Mouse (Mus musculus) cerebellum, adult (tissue): ENCODE data around the gene Prn.

Experiments used
- ATAC-seq: cut with Nextera tagmentation; 2 replicates; pipeline ENCODE4 v1.9.2; 2017; ENCODE audit warnings: mild to moderate bottlenecking, moderate library complexity, mixed read lengths; ENCODE audit not compliant: insufficient number of reproducible peaks, low FRiP score, low TSS enrichment

The Prn gene

DNA sequence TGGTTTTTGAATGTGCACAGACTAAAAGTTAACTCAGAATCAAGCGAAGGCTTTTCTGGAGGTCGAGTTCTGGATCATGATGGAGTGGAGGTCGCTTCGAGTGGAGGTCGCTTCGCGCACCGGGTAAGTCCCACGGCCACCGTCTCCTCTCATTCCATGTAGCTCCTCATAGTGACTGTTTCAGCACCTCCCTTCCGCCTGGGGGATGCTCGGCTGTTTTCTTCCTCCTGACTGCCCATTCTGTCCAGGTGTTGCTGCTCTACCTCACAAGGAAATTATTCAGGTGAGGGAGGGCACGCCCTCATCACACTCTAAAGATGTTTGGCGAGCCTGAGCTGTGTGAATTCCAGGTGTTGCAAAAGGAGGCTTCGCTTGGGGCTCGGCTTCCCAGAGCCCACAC lies 36.6 kb downstream of the Prn start:
- no peak for ATAC-seq

DNA sequence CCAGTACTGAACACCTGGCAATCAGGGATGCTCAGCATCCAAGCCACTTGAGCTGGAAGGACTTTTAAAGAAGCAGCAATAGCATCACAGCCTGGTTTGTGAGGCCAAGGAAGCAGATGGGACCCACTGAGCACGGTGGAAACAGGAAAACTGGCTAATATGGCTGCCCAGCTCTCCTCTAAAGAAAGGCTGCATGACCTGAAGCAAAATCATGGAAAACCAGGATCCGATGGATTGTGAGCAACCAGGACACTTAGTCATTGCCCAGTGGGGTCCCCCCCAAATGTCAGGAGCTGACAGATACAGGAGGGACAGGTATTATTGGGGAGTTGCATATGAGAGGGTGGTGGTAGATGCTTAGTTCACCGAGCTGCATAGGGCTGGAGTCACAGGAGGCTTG lies 38.4 kb downstream of the Prn start:
- ATAC-seq: no peak

DNA sequence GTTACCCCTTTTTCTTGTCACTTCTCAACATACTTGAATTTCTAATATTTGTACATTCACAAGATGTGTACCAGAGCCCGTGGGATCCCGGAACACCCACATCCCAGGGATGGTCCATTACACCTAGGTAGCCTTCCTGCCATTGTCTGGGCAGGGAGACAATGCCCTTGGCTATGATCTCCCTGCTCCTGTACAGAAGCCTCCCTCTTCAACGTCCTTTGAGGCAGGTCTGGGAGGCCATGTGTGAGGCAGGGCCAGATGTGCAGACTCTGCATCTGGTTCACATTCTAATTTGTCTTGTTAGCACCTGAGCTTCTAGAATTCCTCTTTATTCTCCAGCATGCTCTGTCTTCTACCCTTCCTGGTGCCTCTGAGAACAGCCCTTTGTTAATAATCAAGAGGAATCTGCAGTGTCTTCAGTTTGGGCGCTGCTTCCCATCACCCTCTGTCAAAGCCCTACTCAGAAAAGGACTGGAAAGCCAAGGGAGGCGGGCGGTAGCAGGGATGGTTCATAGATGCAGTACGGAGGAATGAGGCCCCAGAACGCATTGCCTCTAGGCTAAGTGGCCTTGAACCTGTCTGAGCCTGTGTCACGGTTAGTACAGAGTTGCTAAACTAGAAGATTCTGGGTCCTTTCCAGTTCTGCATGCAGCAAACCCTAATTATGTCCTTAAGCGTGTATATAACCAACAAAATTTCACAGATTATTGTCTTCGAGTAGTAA lies 39.3 kb downstream of the Prn start:
- no peak for ATAC-seq

DNA sequence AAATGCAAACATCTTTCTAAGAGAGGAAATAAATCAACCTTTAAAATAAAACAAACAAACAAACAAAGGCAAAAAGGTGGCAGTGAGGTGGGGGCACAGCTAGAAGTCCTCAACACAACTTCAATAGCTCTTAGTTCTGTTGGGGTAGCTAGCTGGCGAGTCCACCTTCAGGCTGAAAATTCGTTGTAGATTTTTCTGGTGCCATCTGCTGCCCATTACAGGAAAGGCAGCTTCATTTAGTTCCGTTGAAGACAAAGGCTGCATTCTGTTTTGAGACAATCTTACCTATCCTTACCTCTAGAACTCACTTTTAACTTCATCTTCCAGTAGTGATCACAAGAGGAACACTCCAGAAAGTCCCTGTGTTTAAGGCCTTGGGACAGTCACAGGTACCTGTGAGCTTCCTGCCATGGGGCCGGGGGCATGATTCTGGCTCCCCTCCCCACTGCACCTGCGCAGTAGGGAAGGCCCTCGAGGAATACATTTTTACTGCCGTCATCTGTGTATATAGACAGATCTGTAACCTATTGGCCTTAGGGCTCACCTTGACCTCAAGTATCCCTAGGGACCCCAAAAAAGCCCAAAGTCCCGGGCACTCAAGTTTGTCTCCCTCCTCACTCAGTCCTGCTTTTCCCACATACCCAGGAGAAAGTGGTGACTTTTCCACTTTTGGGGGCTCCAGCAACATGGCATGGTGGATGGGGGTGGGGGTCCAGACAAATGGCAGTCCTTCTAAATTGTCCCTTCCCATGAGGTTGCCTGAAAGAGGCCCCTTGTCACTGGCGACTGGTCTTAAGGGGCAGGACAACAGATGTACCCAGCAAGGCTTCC lies 40.2 kb downstream of the Prn start:
- no peak for ATAC-seq

DNA sequence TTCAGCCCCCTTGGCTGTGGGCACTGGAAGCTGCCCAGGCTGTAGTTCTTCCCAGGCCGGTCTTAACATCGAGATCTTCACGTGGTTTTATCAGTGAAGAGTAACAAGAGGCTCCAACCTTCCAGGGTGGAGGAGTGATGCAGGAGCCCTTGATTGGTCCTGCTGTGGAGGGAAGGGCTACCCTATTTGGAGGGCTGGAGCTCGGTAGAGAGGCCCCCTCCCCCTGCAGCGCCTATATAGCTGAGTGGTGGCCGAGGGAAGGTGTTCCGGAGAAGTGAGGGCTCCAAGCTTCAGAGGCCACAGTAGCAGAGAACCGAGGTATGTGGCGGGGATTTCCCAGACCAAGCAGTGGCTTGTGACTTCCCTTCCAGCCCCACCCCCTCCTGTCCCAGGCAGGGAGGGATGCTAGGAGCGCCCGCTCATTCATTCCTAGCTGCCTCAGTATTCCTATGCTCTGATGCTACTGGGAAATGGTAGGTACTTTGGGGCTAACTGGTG lies 40.9 kb downstream of the Prn start, which contains the start of gene Prnd:
Prnd (plus strand) TSS at position 264 of the 498 bp plus-strand sequence.
- no peak for ATAC-seq

DNA sequence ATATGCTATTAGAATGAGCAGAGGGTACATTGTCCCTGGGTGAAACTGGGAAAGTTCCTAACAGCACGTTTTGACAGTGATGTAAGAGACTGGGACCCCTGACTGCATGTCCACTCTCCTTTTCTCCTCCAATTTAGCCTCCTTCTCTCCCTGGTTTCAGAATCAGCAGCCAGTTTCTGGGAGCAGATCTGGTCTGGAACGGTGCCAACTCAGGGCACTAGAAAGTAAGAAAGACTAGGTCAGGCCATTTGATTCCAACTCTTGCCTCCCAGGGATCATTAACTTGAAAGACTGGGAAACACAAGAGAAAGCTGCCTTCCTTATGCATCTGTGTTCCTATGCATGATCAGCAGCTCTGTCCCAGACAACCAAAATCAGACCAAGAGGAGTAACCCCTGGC lies 42.7 kb downstream of the Prn start:
- 0 out of 2 replicates have a peak, but pooled peaks have one; percentile 16 for ATAC-seq

DNA sequence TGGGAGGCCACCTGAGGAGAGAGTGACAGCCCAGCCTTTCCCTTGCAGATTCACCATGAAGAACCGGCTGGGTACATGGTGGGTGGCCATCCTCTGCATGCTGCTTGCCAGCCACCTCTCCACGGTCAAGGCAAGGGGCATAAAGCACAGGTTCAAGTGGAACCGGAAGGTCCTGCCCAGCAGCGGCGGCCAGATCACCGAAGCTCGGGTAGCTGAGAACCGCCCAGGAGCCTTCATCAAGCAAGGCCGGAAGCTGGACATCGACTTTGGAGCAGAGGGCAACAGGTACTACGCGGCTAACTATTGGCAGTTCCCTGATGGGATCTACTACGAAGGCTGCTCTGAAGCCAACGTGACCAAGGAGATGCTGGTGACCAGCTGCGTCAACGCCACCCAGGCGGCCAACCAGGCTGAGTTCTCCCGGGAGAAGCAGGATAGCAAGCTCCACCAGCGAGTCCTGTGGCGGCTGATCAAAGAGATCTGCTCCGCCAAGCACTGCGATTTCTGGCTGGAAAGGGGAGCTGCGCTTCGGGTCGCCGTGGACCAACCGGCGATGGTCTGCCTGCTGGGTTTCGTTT lies 43.3 kb downstream of the Prn start:
- no peak for ATAC-seq

DNA sequence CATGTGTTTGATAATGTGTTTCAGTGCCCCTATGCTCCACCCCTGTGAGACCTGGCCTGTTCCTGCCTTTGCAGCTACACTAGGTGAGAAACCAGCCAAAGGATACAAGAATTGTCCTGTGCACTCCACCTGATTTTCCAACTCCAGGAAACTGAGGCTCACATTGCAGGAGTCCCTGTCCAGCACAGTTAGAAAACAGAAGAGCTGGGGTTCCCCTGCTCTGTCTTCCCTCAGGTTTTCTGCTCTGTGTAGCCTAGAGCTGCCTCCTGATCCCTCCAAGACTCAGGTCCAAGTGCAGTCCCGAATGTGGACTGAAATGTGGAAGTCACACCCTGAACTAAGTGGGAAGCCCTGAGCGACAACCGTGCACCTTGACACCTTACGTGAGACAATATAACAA lies 44.0 kb downstream of the Prn start:
- ATAC-seq: no peak

DNA sequence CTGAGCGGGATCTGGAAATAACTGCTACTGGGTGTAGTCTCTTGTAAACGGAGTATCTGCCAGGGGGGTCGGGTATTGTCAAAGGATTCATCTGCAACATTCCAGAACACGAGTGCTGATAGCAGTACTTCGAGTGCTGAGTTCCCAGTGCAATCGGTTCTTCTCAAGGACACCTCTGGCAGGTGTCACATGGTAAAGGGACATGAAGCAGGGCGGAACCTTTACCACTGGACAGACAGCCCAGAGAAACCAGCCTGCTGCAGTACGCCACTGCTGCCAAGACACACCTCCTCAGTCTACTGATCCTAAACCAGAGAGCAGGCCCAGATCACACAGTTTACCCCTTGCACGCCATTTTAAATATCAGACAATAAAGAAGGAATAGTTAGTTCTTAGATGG lies 45.1 kb downstream of the Prn start:
- no peak for ATAC-seq

DNA sequence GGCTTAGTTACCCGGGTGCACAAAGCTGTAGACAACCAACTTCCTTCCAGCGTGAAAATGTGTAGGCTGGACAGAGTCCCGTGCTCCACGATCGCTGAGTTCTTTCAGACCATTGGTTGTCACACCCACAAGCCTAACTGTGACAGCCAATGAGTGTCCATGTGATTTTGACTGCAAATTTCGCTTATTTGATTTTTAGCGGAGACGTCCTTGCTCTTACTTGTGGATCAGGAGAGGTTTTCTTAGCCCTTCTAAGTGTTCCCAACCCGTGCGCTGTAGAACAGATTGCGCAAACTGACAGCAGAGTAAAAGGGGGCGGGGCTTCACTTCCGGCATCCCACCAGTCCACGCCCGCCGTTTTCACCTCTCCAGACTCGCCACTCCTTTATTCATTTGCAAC lies 45.5 kb downstream of the Prn start:
- ATAC-seq: no peak

DNA sequence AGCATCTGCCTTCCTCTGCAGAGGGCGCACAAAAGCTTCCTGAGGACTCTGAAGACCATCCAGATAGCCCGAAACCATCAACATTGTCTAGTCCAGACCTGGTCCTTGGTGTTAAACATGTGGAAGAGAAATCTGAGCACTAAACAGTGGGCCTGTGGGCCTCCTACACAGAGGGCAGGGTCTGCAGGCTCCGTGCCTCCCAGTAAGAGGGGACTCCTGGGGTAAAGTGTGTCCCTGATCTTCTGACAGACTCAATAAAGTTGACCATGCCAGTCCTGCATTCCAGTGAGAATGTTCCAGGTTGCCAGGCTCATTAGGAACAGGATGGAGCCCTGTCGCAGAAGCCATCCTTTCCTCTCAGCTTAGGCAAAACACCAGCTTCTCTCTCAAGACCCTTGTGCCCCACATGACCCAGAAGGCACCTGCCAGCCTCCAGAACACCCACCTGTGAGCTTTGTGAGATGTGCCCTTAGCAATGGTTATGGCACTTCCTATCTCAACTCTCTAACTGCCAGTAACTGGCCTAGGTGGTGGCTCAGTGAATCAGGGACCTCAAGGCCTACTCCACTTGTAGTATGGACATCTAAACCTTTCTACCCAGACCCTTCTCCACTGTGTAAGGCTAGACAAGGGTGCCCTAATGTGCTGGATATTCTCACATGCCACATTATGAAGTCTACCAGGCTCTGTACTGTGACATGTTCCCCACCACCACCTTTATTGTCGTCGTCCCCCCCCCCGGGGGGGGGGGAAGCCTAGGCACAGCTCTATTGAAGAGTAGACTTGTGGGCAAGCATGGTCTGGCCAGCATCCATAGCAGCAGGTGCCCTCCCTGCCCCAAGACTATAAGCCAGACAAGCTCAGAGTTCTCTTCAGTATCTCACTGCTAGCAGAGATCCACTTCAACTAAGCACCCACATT lies 46.8 kb downstream of the Prn start:
- no peak for ATAC-seq

DNA sequence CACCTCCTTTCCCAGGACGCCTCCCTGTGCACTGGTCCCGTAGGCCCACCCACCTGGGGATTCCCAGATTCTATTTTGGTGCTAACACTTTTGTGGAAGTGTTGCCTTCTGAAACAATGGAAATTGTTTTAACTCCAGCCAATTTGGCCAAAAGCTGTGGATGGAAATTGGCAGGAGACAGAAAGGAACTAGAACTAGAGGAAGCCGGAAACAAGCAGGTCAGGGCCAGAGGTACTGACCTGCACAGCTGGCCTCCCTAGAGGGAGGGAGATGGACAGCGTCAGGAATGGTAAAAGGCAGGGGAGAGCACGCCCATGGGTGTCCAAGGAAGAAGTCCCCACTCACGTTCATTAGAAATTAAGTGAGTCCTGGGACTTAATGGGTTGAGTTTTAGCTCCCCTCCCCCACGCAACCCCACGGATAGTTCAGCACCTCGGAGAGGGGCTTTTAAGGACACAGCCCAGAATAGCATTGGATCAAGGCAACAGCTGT lies 48.0 kb downstream of the Prn start:
- ATAC-seq: no peak

DNA sequence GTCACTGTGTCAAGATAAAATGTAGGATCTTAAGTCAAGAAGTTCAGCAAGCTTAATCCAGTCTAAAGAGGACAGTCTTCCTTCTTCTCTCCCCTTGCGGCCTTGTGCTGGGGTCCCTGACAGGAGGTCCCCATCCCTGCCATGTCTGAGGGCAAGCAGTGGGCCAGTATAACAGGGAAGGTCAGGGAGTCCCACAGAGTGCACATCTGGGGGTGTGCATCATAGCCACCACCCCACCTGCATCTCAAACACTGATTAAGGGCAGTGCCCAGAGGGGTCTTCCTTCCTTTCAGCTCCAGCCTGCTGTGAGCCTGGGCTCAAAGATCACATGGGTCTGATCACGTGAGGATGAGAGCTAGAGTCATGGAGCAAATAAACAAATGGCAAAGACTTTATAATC lies 51.9 kb downstream of the Prn start:
- no peak for ATAC-seq

DNA sequence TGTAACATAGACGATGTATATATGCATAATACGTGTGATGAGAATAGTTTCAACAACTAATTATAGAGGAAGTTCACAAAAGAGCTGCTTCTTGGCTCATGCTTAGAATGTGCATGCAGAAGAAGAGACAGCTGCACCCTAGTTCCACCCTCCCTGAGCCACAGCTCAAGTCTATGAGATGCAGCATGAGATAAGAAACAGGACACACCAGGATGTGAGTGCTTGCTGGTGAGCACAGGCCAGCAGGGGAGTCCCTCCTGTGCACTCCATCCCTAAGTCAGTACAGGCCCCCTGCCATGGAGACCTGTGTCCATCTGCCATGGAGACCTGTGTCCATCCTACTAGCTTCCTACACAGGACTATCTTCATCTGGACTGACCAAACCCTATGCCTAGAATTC lies 60.8 kb downstream of the Prn start:
- no peak for ATAC-seq

DNA sequence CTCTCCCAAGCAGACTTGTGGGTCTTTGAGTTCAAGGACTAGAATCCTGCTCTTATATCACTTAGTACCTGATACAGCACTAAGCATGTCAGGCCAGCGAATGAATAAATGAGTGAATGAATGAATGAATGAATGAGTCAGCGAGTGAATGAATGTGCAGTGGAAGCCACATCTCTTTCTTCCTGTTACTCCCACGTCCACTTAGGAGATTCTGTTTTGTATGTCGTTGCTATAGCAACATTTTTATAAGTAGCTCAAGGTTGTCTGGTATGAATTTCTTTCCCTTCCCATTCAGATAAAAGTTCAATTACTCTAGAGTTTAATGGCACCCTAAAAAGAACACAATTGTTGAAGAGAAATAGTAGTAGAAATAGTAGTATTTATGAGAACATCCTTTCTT lies 61.3 kb downstream of the Prn start:
- no peak for ATAC-seq

DNA sequence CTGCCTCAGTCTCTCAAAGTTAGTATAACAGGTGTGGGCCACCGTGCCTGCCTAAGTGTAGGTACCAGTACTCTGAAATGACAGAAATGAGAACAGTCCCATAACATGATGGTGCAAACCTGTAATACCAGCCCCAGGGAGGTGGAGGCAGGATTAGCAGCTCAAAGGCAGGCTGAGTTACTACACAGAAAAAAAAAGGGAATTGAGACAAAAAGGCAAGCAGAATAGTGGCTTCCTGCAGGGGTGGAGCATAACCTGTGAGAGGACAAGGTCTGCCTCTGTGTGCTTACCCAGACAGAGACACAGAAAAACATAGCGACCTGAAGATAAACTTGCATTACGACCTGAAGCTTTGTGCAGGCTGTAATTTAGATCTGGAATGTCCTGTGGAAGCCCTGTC lies 66.9 kb downstream of the Prn start:
- ATAC-seq: no peak

DNA sequence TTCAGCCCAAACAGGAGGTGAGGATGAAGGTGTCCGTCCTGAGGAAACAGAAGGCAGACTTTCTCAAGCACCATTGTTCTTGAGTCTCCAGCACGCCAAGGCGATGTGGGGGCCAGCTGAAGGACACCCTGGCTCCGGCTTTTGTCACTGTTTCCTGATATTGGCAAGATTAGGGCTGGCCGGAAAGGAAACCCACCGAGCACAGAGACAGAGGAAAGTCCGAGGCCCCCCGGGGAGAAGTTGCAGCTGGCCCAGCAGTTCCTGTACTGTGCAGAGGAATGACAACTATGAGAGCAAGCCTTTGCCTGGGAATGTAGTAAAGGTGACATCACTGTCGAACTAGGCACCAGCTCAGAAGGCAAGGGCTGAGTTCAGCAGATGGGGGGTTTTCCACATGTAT lies 71.1 kb downstream of the Prn start:
- ATAC-seq: no peak

DNA sequence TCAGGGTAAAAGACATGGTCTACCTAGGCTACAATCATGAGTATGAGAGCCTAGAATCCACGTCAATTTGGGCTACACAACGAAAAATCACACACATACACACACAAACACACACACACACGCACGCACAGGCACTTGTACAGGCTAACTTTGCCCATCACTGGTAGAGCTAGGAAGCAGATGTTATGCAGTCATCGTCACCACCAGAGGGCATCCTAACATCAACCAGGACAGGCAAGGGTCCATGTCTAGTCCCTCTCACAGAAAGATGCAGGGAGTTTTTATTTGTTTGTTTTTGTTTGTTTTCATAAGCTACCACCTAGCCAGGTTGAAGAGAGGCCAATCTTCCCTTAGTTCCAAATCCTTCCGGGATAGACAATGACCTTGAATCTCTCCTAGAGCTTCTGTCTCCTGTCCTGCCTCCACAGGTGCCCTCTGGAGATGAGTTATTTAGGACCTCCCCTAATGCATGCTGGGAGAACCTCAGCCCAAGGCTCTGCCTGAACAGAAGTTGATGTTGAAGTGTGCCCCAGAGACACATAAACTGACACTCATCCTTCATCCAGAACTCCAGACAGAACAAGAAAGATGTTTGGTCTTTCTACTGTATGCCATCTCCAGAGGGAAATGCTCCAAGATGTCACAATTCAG lies 72.9 kb downstream of the Prn start:
- ATAC-seq: peak; percentile 87

DNA sequence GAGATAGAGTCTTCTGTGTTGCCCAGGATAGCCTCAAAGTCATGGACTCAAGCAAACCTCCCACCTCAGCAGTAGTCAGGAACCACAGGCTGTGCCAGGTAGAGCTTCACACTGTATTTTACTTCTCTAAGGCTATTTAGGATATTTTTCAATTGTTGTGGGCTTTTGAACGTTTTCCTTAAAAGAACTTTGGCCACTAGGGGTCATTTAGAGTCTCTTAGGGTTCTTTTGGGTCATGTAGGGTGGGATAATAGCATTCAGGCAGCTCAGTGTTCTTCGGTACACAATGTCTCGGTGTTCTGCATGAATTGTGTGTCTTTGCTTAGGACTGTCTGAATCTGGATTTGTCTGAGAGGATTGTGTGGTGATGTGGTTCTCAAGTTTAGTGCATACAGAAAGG lies 78.2 kb downstream of the Prn start:
- ATAC-seq: no peak

DNA sequence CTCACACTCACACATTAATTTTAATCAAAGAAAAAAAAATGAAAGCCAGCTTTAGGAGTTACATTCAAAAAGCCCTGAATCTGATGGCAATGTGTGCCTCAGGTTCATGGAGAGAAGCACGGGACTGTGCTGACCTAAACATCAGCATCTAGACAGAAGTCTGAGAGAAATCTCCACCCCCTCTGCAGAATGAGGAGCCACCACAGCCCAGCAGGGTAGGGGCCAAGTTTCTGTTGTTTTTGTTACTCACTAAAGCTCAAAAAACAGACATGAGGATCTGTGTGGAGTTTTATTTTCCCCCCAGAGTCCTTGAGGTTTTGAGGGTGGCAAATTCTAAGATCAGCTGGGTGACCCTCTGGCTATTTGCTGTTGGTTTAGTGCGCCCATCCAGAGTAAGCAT lies 78.8 kb downstream of the Prn start:
- ATAC-seq: no peak
